Mouse (Mus musculus) myocyte (in vitro differentiated cells): ENCODE measurements around the gene Bri3.

ENCODE experiments used
- CEBPB ChIP-seq: IDR thresholded peaks from 2 replicates; pipeline ENCODE4 v1.6.1; 2011; ENCODE audit warnings: mild to moderate bottlenecking, moderate library complexity; ENCODE audit not compliant: poor library complexity, insufficient read depth, severe bottlenecking
- MAX ChIP-seq: IDR thresholded peaks from one replicate; pipeline ENCODE4 v1.6.1; 2011; ENCODE audit warnings: low read depth, mild to moderate bottlenecking, control low read depth
- POLR2A ChIP-seq: IDR thresholded peaks from one replicate; pipeline ENCODE4 v1.6.1; 2011; ENCODE audit warnings: low read depth, mild to moderate bottlenecking, control low read depth, moderate library complexity; ENCODE audit not compliant: insufficient read length
- TCF3 ChIP-seq: IDR thresholded peaks from one replicate; pipeline ENCODE4 v1.6.1; 2011; ENCODE audit warnings: low read depth, control low read depth; ENCODE audit not compliant: insufficient read length

GRCm38 (mm10) chr5:144206069-144206468 is 38.2 kb upstream of the Bri3 start:
- TF ChIP-seq MAX (no peak), POLR2A (no peak), CEBPB (no peak), TCF3 (no peak)
